Mouse (Mus musculus): ENCODE data around the gene Hsdl2. TPM values are rescaled to one million over a fixed set of nuclear protein-coding genes. Genes with fewer than 3 reads are reported as not detected.
"Not testable (repeated sequence)": the region's sequence is repeated elsewhere in the genome, so short reads cannot be mapped to it uniquely, and the experiment has no call there.

The Hsdl2 gene
- polyA plus RNA-seq, 1 experiment from 2014 or later, result 31.8 TPM

DNA sequence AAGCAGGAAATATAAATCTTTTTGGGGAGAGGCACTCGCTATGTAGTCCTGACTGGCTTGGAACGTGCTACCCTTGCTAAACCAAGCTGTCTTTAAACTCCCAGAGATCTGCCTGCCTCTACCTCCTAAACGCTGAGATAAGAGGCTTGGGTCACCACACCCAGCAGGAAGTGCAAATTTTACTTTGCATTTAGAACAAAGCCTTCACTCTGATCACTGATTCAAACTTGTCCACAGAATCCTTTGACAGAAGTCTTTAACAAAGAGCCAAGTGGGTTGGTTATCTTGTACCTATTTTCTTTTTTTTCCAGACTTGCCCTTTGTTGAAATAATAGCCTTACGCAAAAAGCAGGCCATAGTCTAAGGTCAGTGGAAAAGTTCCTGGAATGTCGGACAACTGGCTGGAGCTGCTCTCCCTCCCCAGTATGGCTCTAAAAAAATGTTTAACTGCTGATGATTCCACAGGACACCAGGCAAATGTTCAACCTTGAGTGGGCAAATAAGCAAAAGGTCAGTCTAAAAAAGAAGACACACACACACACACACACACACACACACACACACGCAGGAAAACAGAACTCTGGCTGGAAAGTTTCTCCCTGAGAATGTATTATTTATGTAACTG, 23.2 kb upstream of the Hsdl2 start:
- no peak overlapping the region for H3K27ac ChIP-seq (ENCODE audit: low read length)
- no peaks in the 10 kb centered on the region for H3K9me3 ChIP-seq (replicated peaks; ENCODE audit: control insufficient read depth, low read length)
- ATAC-seq (ENCODE audit: insufficient read depth, low FRiP score), result no peak
- no peaks in the 10 kb centered on the region for H3K36me3 ChIP-seq (ENCODE audit: control insufficient read depth, insufficient read depth, low read length)
- H3K4me3 ChIP-seq (replicated peaks; ENCODE audit: low read length), result no peak overlapping the region
- H3K4me1 ChIP-seq (ENCODE audit: control insufficient read depth, insufficient read depth, low read length), result no peaks in the 10 kb centered on the region; the same call in 1 of the 2 replicates
- H3K4me2 ChIP-seq (ENCODE audit: low read depth, low read length), result no peak overlapping the region
- H3K9ac ChIP-seq (ENCODE audit: low read length), result no peak overlapping the region
- WGBS, result 54% methylated on average over 6 of the region's 6 CpGs
- H3K27me3 ChIP-seq (ENCODE audit: control insufficient read depth, insufficient read depth, low read length), result no peaks in the 10 kb centered on the region

DNA sequence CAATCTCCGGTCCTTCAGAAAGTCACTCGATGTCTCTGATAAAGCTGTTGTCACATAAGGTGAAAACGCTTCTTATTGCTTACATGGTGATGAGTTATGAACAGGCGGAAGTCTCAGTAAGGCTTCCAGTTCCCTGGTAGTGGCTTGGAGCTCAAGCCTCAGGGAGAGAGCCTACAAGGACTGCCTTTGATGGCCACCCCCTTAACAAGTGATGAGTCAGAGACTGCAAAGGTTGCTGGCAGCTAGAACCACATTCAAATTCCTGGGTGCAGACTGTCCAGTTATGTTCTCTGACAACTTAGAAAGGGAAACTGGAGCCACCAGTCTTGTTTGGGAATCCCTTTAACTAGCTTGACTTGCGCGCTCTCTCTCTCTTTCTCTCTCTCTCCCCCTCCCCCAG, 21.2 kb upstream of the Hsdl2 start:
- H3K36me3 ChIP-seq (ENCODE audit: control insufficient read depth, insufficient read depth, low read length), result no peaks in the 10 kb centered on the region
- no peaks in the 10 kb centered on the region; the same call in 1 of the 2 replicates for H3K4me1 ChIP-seq (ENCODE audit: control insufficient read depth, insufficient read depth, low read length)
- WGBS, result 88% methylated on average over 6 of the region's 6 CpGs
- ATAC-seq (ENCODE audit: insufficient read depth, low FRiP score), result no peak
- no peaks in the 10 kb centered on the region for H3K27me3 ChIP-seq (ENCODE audit: control insufficient read depth, insufficient read depth, low read length)
- H3K9ac ChIP-seq (ENCODE audit: low read length), result no peak overlapping the region
- H3K4me3 ChIP-seq (replicated peaks; ENCODE audit: low read length), result no peak overlapping the region
- H3K4me2 ChIP-seq (ENCODE audit: low read depth, low read length), result no peak overlapping the region
- no peaks in the 10 kb centered on the region for H3K9me3 ChIP-seq (replicated peaks; ENCODE audit: control insufficient read depth, low read length)
- no peak overlapping the region for H3K27ac ChIP-seq (ENCODE audit: low read length)

DNA sequence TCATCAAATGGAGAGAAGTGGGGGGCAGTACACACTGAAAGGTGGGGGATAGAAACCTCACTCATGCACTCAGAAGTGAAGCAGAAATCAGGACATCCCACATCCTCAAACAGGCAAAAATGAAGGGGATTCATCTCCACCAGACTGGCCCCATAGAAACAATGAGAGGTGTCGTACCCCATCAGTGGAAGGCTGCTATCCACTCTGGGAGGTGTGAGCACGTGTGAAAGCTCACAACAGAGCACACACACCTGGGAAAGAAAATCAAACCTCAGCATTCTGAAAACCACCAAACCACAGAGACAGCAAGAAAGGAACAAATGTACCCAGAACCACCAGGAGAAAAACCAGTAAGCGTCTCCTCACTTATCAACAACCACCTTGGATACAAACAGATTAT, 17.2 kb upstream of the Hsdl2 start:
- Histone ChIP-seq H3K4me1 (ENCODE audit: control insufficient read depth, insufficient read depth, low read length) (no peaks in the 10 kb centered on the region), H3K9me3 (replicated peaks; ENCODE audit: control insufficient read depth, low read length) (no peaks in the 10 kb centered on the region; the same call in 1 of the 2 replicates), H3K27ac (ENCODE audit: low read length) (no peak overlapping the region), H3K4me2 (ENCODE audit: low read depth, low read length) (no peak overlapping the region), H3K9ac (ENCODE audit: low read length) (no peak overlapping the region), H3K36me3 (ENCODE audit: control insufficient read depth, insufficient read depth, low read length) (no peaks in the 10 kb centered on the region), H3K4me3 (replicated peaks; ENCODE audit: low read length) (no peak overlapping the region), H3K27me3 (ENCODE audit: control insufficient read depth, insufficient read depth, low read length) (no peaks in the 10 kb centered on the region)
- 69% methylated on average over 3 of the region's 3 CpGs for WGBS
- no peak for ATAC-seq (ENCODE audit: insufficient read depth, low FRiP score)

DNA sequence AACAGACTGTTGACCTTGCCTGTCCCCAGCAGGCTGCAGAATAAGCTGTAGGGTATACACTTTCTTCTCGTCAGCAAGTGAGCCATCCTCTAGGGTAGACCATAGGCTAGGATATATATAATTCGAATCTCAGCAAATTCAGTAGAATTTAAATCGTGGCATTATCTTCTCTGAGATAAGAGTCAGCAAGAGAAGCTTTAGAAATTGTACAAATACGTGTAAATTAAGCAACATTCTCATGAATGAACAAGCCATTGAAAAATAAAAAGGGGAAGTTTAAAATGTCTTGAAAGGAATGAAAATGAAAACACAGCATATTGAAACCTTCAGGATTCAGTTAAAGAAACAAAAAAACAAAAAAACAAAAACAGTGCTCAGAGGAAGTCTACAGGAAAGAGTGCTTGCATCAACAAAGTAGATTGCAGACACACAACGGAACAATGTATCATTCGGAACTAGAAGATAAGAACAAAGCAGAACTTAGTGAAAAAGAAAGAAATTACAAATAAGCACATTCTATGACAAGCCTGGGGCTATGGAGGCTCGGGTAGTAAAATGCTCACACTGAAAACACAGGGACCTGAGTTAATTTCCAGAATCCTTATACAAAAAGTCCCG, 15.7 kb upstream of the Hsdl2 start:
- no peak overlapping the region for H3K27ac ChIP-seq (ENCODE audit: low read length)
- no peaks in the 10 kb centered on the region; the same call in 1 of the 2 replicates for H3K9me3 ChIP-seq (replicated peaks; ENCODE audit: control insufficient read depth, low read length)
- no peak for ATAC-seq (ENCODE audit: insufficient read depth, low FRiP score)
- H3K4me2 ChIP-seq (ENCODE audit: low read depth, low read length), result no peak overlapping the region
- 74% methylated on average over 8 of the region's 8 CpGs for WGBS
- H3K36me3 ChIP-seq (ENCODE audit: control insufficient read depth, insufficient read depth, low read length), result no peaks in the 10 kb centered on the region
- no peak overlapping the region for H3K9ac ChIP-seq (ENCODE audit: low read length)
- H3K4me1 ChIP-seq (ENCODE audit: control insufficient read depth, insufficient read depth, low read length), result no peaks in the 10 kb centered on the region
- no peaks in the 10 kb centered on the region for H3K27me3 ChIP-seq (ENCODE audit: control insufficient read depth, insufficient read depth, low read length)
- H3K4me3 ChIP-seq (replicated peaks; ENCODE audit: low read length), result no peak overlapping the region

DNA sequence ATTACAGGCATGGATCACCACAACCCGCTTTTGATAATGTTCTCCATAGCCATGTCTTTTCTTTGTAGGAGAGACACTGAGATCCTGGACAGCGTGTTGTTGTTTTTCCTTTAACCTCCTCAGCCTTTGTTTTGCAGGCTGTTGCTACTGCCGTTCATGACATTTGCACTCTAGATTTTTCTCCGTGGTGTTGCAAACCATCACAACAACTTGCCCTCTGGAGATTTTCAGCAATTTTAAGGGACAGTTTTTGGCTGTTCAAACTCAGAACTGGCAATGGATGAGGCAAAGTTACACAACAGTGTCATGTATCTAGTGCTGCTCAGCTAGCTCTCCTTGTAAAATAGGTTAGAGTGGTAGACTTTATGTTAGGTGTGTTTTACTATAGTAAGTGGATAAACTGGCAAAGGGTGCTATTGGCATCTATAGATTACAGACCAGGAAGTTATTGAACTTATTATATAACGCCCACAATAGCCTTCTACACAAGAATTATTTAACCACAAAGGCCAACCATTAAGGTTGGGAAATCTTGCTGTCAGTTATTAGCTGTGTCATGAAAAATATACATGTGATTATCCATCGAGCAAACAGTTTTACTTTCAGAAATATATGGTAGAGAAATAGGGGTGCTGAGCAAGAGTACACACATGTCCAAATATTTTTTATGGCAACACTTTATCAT, 13.6 kb upstream of the Hsdl2 start:
- no peak for ATAC-seq (ENCODE audit: insufficient read depth, low FRiP score)
- WGBS, result 81% methylated on average over 6 of the region's 6 CpGs
- H3K36me3 ChIP-seq (ENCODE audit: control insufficient read depth, insufficient read depth, low read length), result no peaks in the 10 kb centered on the region

DNA sequence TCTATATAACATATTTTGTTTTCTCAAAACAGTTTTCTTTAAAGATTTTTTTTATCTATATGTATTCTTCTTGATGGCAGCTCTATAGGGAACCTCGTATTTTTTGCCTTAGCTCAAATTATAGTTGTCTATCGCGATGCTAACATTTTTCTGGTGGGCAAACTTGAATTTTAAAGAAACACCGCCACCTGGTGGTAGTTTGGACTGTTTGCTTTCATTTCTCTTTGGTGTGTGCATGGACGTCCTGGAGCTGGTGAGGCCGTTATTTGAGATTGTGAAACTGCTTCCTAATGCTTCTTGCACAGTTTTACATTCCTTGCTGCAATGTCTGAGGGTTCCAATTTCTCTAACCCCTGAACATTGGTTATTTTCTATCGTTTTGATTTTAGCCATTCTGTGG, 11.8 kb upstream of the Hsdl2 start:
- Histone ChIP-seq H3K4me1 (ENCODE audit: control insufficient read depth, insufficient read depth, low read length) (no peaks in the 10 kb centered on the region), H3K4me2 (ENCODE audit: low read depth, low read length) (no peak overlapping the region), H3K9ac (ENCODE audit: low read length) (no peak overlapping the region), H3K27me3 (ENCODE audit: control insufficient read depth, insufficient read depth, low read length) (no peaks in the 10 kb centered on the region), H3K36me3 (ENCODE audit: control insufficient read depth, insufficient read depth, low read length) (no peaks in the 10 kb centered on the region), H3K9me3 (replicated peaks; ENCODE audit: control insufficient read depth, low read length) (no peaks in the 10 kb centered on the region; the same call in 1 of the 2 replicates), H3K27ac (ENCODE audit: low read length) (no peak overlapping the region), H3K4me3 (replicated peaks; ENCODE audit: low read length) (no peak overlapping the region)
- peak; percentile 64; the same call in 1 of the 2 replicates for ATAC-seq (ENCODE audit: insufficient read depth, low FRiP score)
- WGBS, result 1% methylated on average over 7 of the region's 7 CpGs

More for the DNA sequence above, 13.6 kb upstream of the Hsdl2 start:
- no peak overlapping the region for H3K27ac ChIP-seq (ENCODE audit: low read length)
- H3K9ac ChIP-seq (ENCODE audit: low read length), result no peak overlapping the region
- no peaks in the 10 kb centered on the region for H3K27me3 ChIP-seq (ENCODE audit: control insufficient read depth, insufficient read depth, low read length)
- no peaks in the 10 kb centered on the region for H3K4me1 ChIP-seq (ENCODE audit: control insufficient read depth, insufficient read depth, low read length)
- H3K4me2 ChIP-seq (ENCODE audit: low read depth, low read length), result no peak overlapping the region
- H3K4me3 ChIP-seq (replicated peaks; ENCODE audit: low read length), result no peak overlapping the region
- H3K9me3 ChIP-seq (replicated peaks; ENCODE audit: control insufficient read depth, low read length), result no peaks in the 10 kb centered on the region; the same call in 1 of the 2 replicates

DNA sequence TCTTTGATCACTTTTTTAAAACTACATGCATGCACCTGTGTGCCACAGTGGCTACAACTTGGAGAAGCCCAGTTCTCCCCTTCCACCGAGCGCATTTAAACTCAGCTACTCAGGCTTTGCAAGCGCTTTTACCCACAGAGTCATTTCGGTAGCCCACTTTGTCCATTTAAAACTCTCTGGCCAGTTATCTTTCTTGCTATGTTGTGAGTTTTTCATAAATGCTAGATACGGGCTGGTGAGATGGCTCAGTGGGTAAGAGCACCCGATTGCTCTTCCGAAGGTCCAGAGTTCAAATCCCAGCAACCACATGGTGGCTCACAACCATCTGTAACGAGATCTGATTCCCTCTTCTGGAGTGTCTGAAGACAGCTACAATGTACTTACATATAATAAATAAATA, 10.8 kb upstream of the Hsdl2 start:
- H3K36me3 ChIP-seq (ENCODE audit: control insufficient read depth, insufficient read depth, low read length); H3K4me2 ChIP-seq (ENCODE audit: low read depth, low read length); H3K9ac ChIP-seq (ENCODE audit: low read length); ATAC-seq (ENCODE audit: insufficient read depth, low FRiP score); H3K4me3 ChIP-seq (replicated peaks; ENCODE audit: low read length); H3K4me1 ChIP-seq (ENCODE audit: control insufficient read depth, insufficient read depth, low read length); H3K9me3 ChIP-seq (replicated peaks; ENCODE audit: control insufficient read depth, low read length); H3K27me3 ChIP-seq (ENCODE audit: control insufficient read depth, insufficient read depth, low read length); H3K27ac ChIP-seq (ENCODE audit: low read length): not testable (repeated sequence)
- WGBS, result 92% methylated on average over 7 of the region's 8 CpGs

DNA sequence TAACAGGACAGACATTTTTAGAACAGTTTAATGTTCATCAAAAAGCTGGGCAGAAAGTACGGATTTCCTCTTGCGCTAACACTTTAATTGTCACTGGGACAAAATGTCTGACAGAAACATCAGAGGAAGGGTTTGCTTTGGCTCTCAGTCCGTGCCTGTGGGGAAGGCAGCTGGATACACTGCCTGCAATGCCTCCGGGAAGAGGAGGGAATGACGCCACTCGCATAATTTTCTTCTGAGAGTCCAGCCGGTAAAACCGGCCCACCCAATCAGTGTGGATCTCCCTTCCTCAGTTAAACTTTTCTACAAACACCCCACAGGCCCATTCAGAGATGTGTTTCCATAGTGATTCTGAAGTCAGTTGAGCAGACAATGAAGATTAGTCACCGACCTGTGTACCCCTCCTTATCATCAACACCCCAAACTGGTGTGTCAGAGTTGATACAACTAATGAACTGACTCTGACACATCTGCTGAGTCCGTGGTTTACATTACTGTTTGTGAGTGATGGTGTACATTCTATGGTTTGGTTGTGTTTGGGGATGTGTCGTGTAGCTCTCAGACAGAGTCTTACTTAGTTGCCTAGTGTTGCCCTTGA, 8.7 kb upstream of the Hsdl2 start:
- no peak overlapping the region for H3K4me3 ChIP-seq (replicated peaks; ENCODE audit: low read length)
- no peak overlapping the region for H3K27ac ChIP-seq (ENCODE audit: low read length)
- no peaks in the 10 kb centered on the region for H3K4me1 ChIP-seq (ENCODE audit: control insufficient read depth, insufficient read depth, low read length)
- H3K4me2 ChIP-seq (ENCODE audit: low read depth, low read length), result no peak overlapping the region
- no peak for ATAC-seq (ENCODE audit: insufficient read depth, low FRiP score)
- no peaks in the 10 kb centered on the region for H3K27me3 ChIP-seq (ENCODE audit: control insufficient read depth, insufficient read depth, low read length)
- 81% methylated on average over 11 of the region's 11 CpGs for WGBS
- no peaks in the 10 kb centered on the region for H3K9me3 ChIP-seq (replicated peaks; ENCODE audit: control insufficient read depth, low read length)
- no peaks in the 10 kb centered on the region for H3K36me3 ChIP-seq (ENCODE audit: control insufficient read depth, insufficient read depth, low read length)
- H3K9ac ChIP-seq (ENCODE audit: low read length), result no peak overlapping the region
